10 mouse cellular contexts compared by ENCODE assay signal in genomic region chr6:8485414-8486175, GRCm38 (mm10). TPM values are rescaled to one million over a fixed set of nuclear protein-coding genes. Genes with fewer than 3 reads are reported as not detected.
DNase-seq lines count a peak whose midpoint lies in the region; ATAC-seq and TF ChIP-seq lines count a peak whose summit lies in the region.
"Had no signal": no experiment of that assay in that cellular context is flagged by ENCODE, and none has a peak within 500 bp of the region (broad histone marks: within the 10 kb centered on the region; RNA-seq: fewer than 3 reads in every experiment).

No protein-coding gene starts in this region.

- 78% methylated on average over 16 of the region's 16 CpGs for WGBS in heart, embryonic 12.5 days
- 72% methylated on average over 16 of the region's 16 CpGs for WGBS in heart, embryonic 11.5 days (ENCODE audit: insufficient replicate concordance)
- WGBS in stomach, embryonic 14.5 days, result 71% methylated on average over 16 of the region's 16 CpGs
- 88% methylated on average over 16 of the region's 16 CpGs for WGBS in midbrain, embryonic 15.5 days
- WGBS in hindbrain, embryonic 14.5 days, result 86% methylated on average over 16 of the region's 16 CpGs

- H3K9ac ChIP-seq in heart, embryonic 12.5 days, result no peak overlapping the region
- H3K9ac ChIP-seq in heart, embryonic 11.5 days (ENCODE audit: low read depth, low read length), result no peak overlapping the region
- peak overlapping the region; percentile 53 for H3K9ac ChIP-seq in MEL (ENCODE audit: control insufficient read depth, low read depth, low read length, poor library complexity, severe bottlenecking)
- no peak overlapping the region for H3K9ac ChIP-seq in stomach, embryonic 14.5 days (replicated peaks; ENCODE audit: low read depth, low read length)
- no peak overlapping the region for H3K9ac ChIP-seq in midbrain, embryonic 15.5 days
- H3K9ac ChIP-seq in hindbrain, embryonic 14.5 days, result no peak overlapping the region
- H3K9ac ChIP-seq: midbrain, embryonic 12.5 days had no signal

- no peak for TF ChIP-seq RAD21 in MEL (IDR thresholded peaks at IDR 0.05; ENCODE audit: low read depth, low read length)

- no peak overlapping the region for H3K4me2 ChIP-seq in heart, embryonic 12.5 days
- no peak overlapping the region for H3K4me2 ChIP-seq in heart, embryonic 11.5 days
- no peak overlapping the region for H3K4me2 ChIP-seq in stomach, embryonic 14.5 days (replicated peaks; ENCODE audit: low read depth, low read length)
- H3K4me2 ChIP-seq in midbrain, embryonic 15.5 days, result no peak overlapping the region
- no peak overlapping the region for H3K4me2 ChIP-seq in hindbrain, embryonic 14.5 days (replicated peaks)
- H3K4me2 ChIP-seq: midbrain, embryonic 12.5 days had no signal

- H3K79me2 ChIP-seq in MEL (ENCODE audit: control insufficient read depth, insufficient read depth, low read length, poor library complexity), result no peaks in the 10 kb centered on the region; the same call in 1 of the 2 replicates

- TF ChIP-seq EP300 in MEL (IDR thresholded peaks at IDR 0.05; ENCODE audit: low read depth in 1 of 2, low read length in 2 of 2), result 0 out of 4 replicates have a peak, but pooled peaks of 1 of the 2 experiments have one; percentile 7

- no peaks in the 10 kb centered on the region for H3K9me3 ChIP-seq in heart, embryonic 12.5 days (replicated peaks)
- H3K9me3 ChIP-seq in heart, embryonic 11.5 days (replicated peaks; ENCODE audit: control insufficient read depth, low read length), result no peaks in the 10 kb centered on the region
- no peaks in the 10 kb centered on the region for H3K9me3 ChIP-seq in MEL (replicated peaks; ENCODE audit: insufficient read depth, low read length)
- H3K9me3 ChIP-seq in stomach, embryonic 14.5 days (ENCODE audit: control insufficient read depth, low read depth, low read length), result no peaks in the 10 kb centered on the region
- H3K9me3 ChIP-seq in midbrain, embryonic 15.5 days, result no peaks in the 10 kb centered on the region
- no peaks in the 10 kb centered on the region for H3K9me3 ChIP-seq in hindbrain, embryonic 14.5 days (ENCODE audit: control insufficient read depth, low read length)
- H3K9me3 ChIP-seq: midbrain, embryonic 12.5 days had no signal

- H3K4me1 ChIP-seq in heart, embryonic 12.5 days (replicated peaks), result peaks cover 29% of the 10 kb centered on the region
- peaks cover 20% of the 10 kb centered on the region; the same call in 1 of the 2 replicates for H3K4me1 ChIP-seq in heart, embryonic 11.5 days (ENCODE audit: control insufficient read depth, insufficient read depth, low read length)
- peaks cover 34 to 40% of the 10 kb centered on the region in 2 experiments for H3K4me1 ChIP-seq in MEL (ENCODE audit: control insufficient read depth in 1 of 2, insufficient read depth in 2 of 2, low read length in 2 of 2)
- peaks cover 6% of the 10 kb centered on the region; the same call in 1 of the 2 replicates for H3K4me1 ChIP-seq in stomach, embryonic 14.5 days (ENCODE audit: control insufficient read depth, insufficient read depth, low read length)
- H3K4me1 ChIP-seq in midbrain, embryonic 15.5 days, result peaks cover 11% of the 10 kb centered on the region
- H3K4me1 ChIP-seq in hindbrain, embryonic 14.5 days (replicated peaks; ENCODE audit: control insufficient read depth, insufficient read depth, low read length), result no peaks in the 10 kb centered on the region

- no peak for TF ChIP-seq POLR2A in MEL (IDR thresholded peaks at IDR 0.05; ENCODE audit: control insufficient read depth in 1 of 2, insufficient read depth in 1 of 2, low read depth in 1 of 2, low read length in 2 of 2, poor library complexity in 1 of 2)

- no peak overlapping the region for H3K27ac ChIP-seq in heart, embryonic 12.5 days (ENCODE audit: poor library complexity, severe bottlenecking)
- no peak overlapping the region for H3K27ac ChIP-seq in heart, embryonic 11.5 days (ENCODE audit: low read depth, low read length)
- H3K27ac ChIP-seq in MEL (ENCODE audit: control insufficient read depth, low read depth, low read length), result peak overlapping the region; percentile 97
- no peak overlapping the region for H3K27ac ChIP-seq in stomach, embryonic 14.5 days (ENCODE audit: low read length)
- H3K27ac ChIP-seq in midbrain, embryonic 15.5 days, result no peak overlapping the region
- no peak overlapping the region for H3K27ac ChIP-seq in hindbrain, embryonic 14.5 days
- H3K27ac ChIP-seq: midbrain, embryonic 12.5 days had no signal

- no peaks in the 10 kb centered on the region for H3K27me3 ChIP-seq in heart, embryonic 12.5 days (replicated peaks)
- no peaks in the 10 kb centered on the region for H3K27me3 ChIP-seq in heart, embryonic 11.5 days (ENCODE audit: control insufficient read depth, insufficient read depth, low read length)
- H3K27me3 ChIP-seq in MEL (ENCODE audit: control insufficient read depth in 1 of 2, insufficient read depth in 2 of 2, low read length in 2 of 2), result no peaks in the 10 kb centered on the region
- H3K27me3 ChIP-seq in stomach, embryonic 14.5 days (ENCODE audit: control insufficient read depth, insufficient read depth, low read length), result no peaks in the 10 kb centered on the region
- no peaks in the 10 kb centered on the region for H3K27me3 ChIP-seq in midbrain, embryonic 15.5 days (replicated peaks)
- H3K27me3 ChIP-seq in hindbrain, embryonic 14.5 days (ENCODE audit: control insufficient read depth, insufficient read depth, low read length), result no peaks in the 10 kb centered on the region
- H3K27me3 ChIP-seq: midbrain, embryonic 12.5 days had no signal

- H3K36me3 ChIP-seq in heart, embryonic 12.5 days, result no peaks in the 10 kb centered on the region
- H3K36me3 ChIP-seq in heart, embryonic 11.5 days (ENCODE audit: control insufficient read depth, insufficient read depth, low read length), result no peaks in the 10 kb centered on the region
- peaks cover 0 to 41% of the 10 kb centered on the region in 2 experiments; a peak in 2 of 4 replicates for H3K36me3 ChIP-seq in MEL (ENCODE audit: control insufficient read depth in 1 of 2, insufficient read depth in 2 of 2, low read length in 2 of 2)
- no peaks in the 10 kb centered on the region for H3K36me3 ChIP-seq in stomach, embryonic 14.5 days (ENCODE audit: control insufficient read depth, insufficient read depth, low read length)
- H3K36me3 ChIP-seq in midbrain, embryonic 15.5 days (replicated peaks), result no peaks in the 10 kb centered on the region
- H3K36me3 ChIP-seq in hindbrain, embryonic 14.5 days (replicated peaks; ENCODE audit: control insufficient read depth, insufficient read depth), result no peaks in the 10 kb centered on the region
- H3K36me3 ChIP-seq: midbrain, embryonic 12.5 days had no signal

- TF ChIP-seq CTCF in MEL (IDR thresholded peaks at IDR 0.05 in 2 of 3, conservative IDR thresholded peaks at IDR 0.05 in 1 of 3; ENCODE audit: control insufficient read depth in 1 of 3, insufficient read depth in 1 of 3, low read depth in 2 of 3, low read length in 3 of 3, poor library complexity in 1 of 3, severe bottlenecking in 1 of 3), result no peak

- peak; percentile 52 for DNase-seq in MEL (ENCODE audit: low read depth, low spot score)
- peak; percentile 34 for DNase-seq in lung, postnatal 10 days
- DNase-seq in urinary bladder, postnatal 36 days (ENCODE audit: low spot score in 2 of 2), result no peak
- no peak for DNase-seq in hindbrain, embryonic 14.5 days (ENCODE audit: low spot score)
- DNase-seq: cerebellum, adult 11 months had no signal

- H3K4me3 ChIP-seq in heart, embryonic 12.5 days, result no peak overlapping the region
- no peak overlapping the region for H3K4me3 ChIP-seq in heart, embryonic 11.5 days (ENCODE audit: low read depth, low read length)
- peak overlapping the region in 1 of 2 experiments; percentile 16; a peak in 1 of 4 replicates for H3K4me3 ChIP-seq in MEL (ENCODE audit: control insufficient read depth in 1 of 2, insufficient read depth in 1 of 2, low read depth in 2 of 2, low read length in 2 of 2)
- no peak overlapping the region for H3K4me3 ChIP-seq in stomach, embryonic 14.5 days (ENCODE audit: low read depth, low read length)
- H3K4me3 ChIP-seq in midbrain, embryonic 15.5 days, result no peak overlapping the region
- no peak overlapping the region for H3K4me3 ChIP-seq in hindbrain, embryonic 14.5 days (replicated peaks; ENCODE audit: low read length)
- H3K4me3 ChIP-seq: midbrain, embryonic 12.5 days had no signal

- ATAC-seq in heart, embryonic 12.5 days (ENCODE audit: insufficient number of reproducible peaks, low FRiP score), result 0 out of 2 replicates have a peak, but pooled peaks have one; percentile 22
- no peak for ATAC-seq in heart, embryonic 11.5 days (replicated peaks; ENCODE audit: insufficient number of reproducible peaks, low FRiP score, low TSS enrichment)
- ATAC-seq in stomach, embryonic 14.5 days (ENCODE audit: insufficient number of reproducible peaks, insufficient read depth, low FRiP score, low read depth), result 0 out of 2 replicates have a peak, but pooled peaks have one; percentile 42
- no peak for ATAC-seq in midbrain, embryonic 15.5 days (replicated peaks)
- ATAC-seq in hindbrain, embryonic 14.5 days (ENCODE audit: low FRiP score), result no peak

TF ChIP-seq in MEL, 35 proteins besides CTCF, POLR2A, EP300 and RAD21:
- TF ChIP-seq ETS1 (IDR thresholded peaks at IDR 0.05; ENCODE audit: low read depth, low read length) (peak; percentile 26; the same call in 1 of the 2 replicates), ELF1 (IDR thresholded peaks at IDR 0.05; ENCODE audit: low read depth, low read length) (no peak), MYB (IDR thresholded peaks at IDR 0.05; ENCODE audit: low read depth, low read length) (no peak), RCOR1 (IDR thresholded peaks at IDR 0.05; ENCODE audit: low read depth, low read length) (no peak)
TF ChIP-seq in MEL: peak in this region for 1.

RNA-seq across cellular contexts. Expression of gene Glcci1, which starts 23.8 kb away (rescaled TPM):
- polyA plus RNA-seq in heart, embryonic 12.5 days (2016; fragmentation: Nextera tagmentation; extraction: Ambion mirVana), result 8.2 and 10.2 TPM in 2 replicates
- 6.7 and 7.4 TPM in 2 replicates for polyA plus RNA-seq in heart, embryonic 11.5 days (2014; fragmentation: Nextera tagmentation; extraction: Ambion mirVana)
- 1.8 and 2.1 TPM in 2 replicates for total RNA-seq in MEL (2012; rRNA removed)
- polyA plus RNA-seq in MEL (2012; ENCODE audit: insufficient read depth in 1 of 2, insufficient read length in 2 of 2, low read depth in 1 of 2, low replicate concordance in 2 of 2, missing spikeins in 1 of 2), result 10 to 100 TPM in 1 of 2 experiments, 1 to 10 TPM in 1; 7.9 to 31.1 TPM
- 10.9 and 11.6 TPM in 2 replicates for polyA plus RNA-seq in stomach, embryonic 14.5 days (2014; fragmentation: Nextera tagmentation; extraction: Ambion mirVana)
- polyA plus RNA-seq in midbrain, embryonic 15.5 days (2015; fragmentation: Nextera tagmentation; extraction: Ambion mirVana), result 7.6 and 8.6 TPM in 2 replicates
- polyA plus RNA-seq in hindbrain, embryonic 14.5 days (2014; fragmentation: Nextera tagmentation; extraction: Ambion mirVana), result 10.0 and 10.5 TPM in 2 replicates

Comparison
In these comparisons a context has a peak if more than half of its experiments do, and no peak if none do; other contexts are left out.
1. ATAC-seq: peak in heart, embryonic 12.5 days (single experiment) and stomach, embryonic 14.5 days (single experiment); none in heart, embryonic 11.5 days (single experiment), midbrain, embryonic 15.5 days (single experiment) and hindbrain, embryonic 14.5 days (single experiment).
2. DNase-seq: peak in MEL (single experiment) and lung, postnatal 10 days (single experiment); none in urinary bladder, postnatal 36 days (0 of 2) and hindbrain, embryonic 14.5 days (single experiment).